Mouse (Mus musculus): ENCODE measurements around the gene G6pd2. TPM values are rescaled to one million over a fixed set of nuclear protein-coding genes. Genes with fewer than 3 reads are reported as not detected.

Gene G6pd2
- total RNA-seq (2021): not detected
- long read RNA-seq, experiment 1: 0 reads
- long read RNA-seq, experiment 2: 0 reads

DNA sequence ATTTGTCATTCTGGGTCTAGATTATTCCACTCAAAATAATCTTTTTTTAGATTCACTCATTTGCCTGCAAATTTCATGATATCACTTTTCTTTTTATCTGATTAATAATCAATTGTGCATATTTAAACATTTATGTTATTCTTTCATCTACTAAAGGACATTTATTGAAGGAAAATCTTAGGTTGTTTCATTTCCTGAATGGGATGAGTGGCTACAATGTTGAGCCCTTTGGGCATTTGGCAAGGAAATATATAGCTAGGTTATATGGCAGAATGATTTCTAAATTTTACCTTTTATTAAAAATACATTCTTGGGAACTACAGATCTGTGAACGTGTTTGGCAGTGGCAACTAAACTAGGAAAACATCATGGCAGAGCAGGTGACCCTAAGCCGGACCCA lies at the start of gene G6pd2:
Gene G6pd2 (plus strand): TSS at position 301 of the 400 bp plus-strand sequence.
- TF ChIP-seq CTCF (IDR thresholded peaks at IDR 0.05): no peak
- intact Hi-C loops (cut with DNase I): no loop called here
- DNase-seq: no peak
- Histone ChIP-seq H3K4me3 (no peak within 1 kb of the TSS), H3K27ac (no peak within 1 kb of the TSS)

DNA sequence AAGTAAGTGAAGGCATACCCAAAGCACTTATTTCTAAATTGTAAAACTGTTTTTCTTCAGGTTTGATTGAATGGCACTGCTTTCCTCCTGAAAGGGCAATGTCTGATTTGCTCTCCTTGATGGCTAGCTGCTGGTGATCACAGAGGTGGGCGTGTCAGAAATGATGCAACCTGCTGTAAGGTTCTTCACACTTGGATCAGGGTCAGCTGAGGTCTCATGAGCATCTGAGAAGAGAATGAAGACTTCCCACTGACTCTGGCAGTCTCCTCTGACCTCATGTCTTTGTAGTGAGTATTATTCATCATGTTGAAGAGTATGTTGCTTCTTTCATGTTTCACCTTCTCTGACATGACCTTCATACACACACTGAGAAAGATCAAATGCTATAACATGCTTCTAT lies 44.4 kb upstream of the G6pd2 start:
- intact Hi-C loops (cut with DNase I): no loop called here
- TF ChIP-seq CTCF (IDR thresholded peaks at IDR 0.05): no peak
- Histone ChIP-seq H3K4me3 (no peak overlapping the region), H3K27ac (no peak overlapping the region)
- DNase-seq: no peak

DNA sequence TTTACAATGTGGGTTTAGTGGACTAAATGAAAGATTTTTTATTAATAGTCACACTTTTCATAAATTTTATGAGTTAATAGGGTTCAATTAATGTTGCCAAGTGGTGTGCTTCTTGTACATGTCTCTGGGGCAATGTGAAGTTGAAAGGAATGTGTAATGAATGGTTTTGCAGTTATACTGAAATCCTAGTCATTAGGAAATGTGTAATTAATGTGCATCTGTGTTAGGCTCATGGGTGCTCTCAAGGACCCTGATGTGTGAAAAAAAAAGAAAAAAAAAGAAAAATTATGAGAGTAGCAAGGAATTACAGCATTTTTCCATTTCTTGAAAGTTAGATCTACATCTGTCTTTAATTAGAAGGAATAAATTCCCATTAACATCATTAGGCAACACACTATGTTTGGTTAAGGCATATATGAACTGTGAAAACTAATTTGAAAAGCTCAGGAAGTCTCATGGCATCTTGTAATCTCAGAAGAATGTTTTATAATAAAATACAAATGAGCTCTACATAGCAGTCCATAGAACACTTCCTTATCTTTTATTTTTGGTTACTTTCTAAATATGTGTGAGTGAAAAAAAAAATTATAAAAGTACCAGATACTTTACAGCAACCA lies 24.4 kb downstream of the G6pd2 start:
- no peak for DNase-seq
- H3K27ac ChIP-seq: no peak overlapping the region
- H3K4me3 ChIP-seq: no peak overlapping the region
- TF ChIP-seq CTCF (IDR thresholded peaks at IDR 0.05): no peak
- intact Hi-C loops (cut with DNase I): no loop called here

GRCm38 (mm10) chr5:61843891-61844290 lies 35.3 kb downstream of the G6pd2 start:
- Histone ChIP-seq H3K27ac (no peak overlapping the region), H3K4me3 (no peak overlapping the region)
- TF ChIP-seq CTCF (IDR thresholded peaks at IDR 0.05): no peak
- intact Hi-C loops (cut with DNase I): no loop called here
- DNase-seq: no peak

Measured in gastrocnemius, adult 2 months (tissue).